Mouse (Mus musculus) small intestine, adult 2 months (tissue): Measurements from ENCODE around the gene Zbtb12. TPM values are rescaled to one million over a fixed set of nuclear protein-coding genes. Genes with fewer than 3 reads are reported as not detected.

Experiments used
- H3K27ac ChIP-seq: fragments of 200-500 bp; 2 replicates; pipeline ENCODE4 v1.5.1; 2012; ENCODE audit warnings: low read depth, low read length, control low read depth, inconsistent platforms; ENCODE audit not compliant: insufficient read depth
- H3K27me3 ChIP-seq: fragments of 200-500 bp; 2 replicates; pipeline ENCODE4 v1.6.1; 2012; ENCODE audit warnings: mild to moderate bottlenecking, moderate library complexity, low read length, inconsistent platforms; ENCODE audit not compliant: control insufficient read depth, insufficient read depth
- H3K36me3 ChIP-seq: fragments of 200-500 bp; 2 replicates; pipeline ENCODE4 v1.6.1; 2012; ENCODE audit warnings: mild to moderate bottlenecking, low read length, control low read depth, inconsistent platforms; ENCODE audit not compliant: control insufficient read depth, insufficient read depth
- H3K4me1 ChIP-seq: fragments of 200-500 bp; 2 replicates; pipeline ENCODE4 v1.6.1; 2012; ENCODE audit warnings: low read length, inconsistent platforms, mixed read lengths; ENCODE audit not compliant: control insufficient read depth, insufficient read depth, insufficient read length
- H3K4me3 ChIP-seq: fragments of 200-500 bp; 2 replicates; pipeline ENCODE4 v1.5.1; 2012; ENCODE audit warnings: low read depth, mild to moderate bottlenecking, control low read depth, inconsistent platforms, low read length, moderate library complexity
- CTCF ChIP-seq: fragments of 200-500 bp; IDR thresholded peaks from 2 replicates; pipeline ENCODE4 v1.5.1; 2012; ENCODE audit warnings: low read depth, mild to moderate bottlenecking, control low read depth, inconsistent platforms, low read length, moderate library complexity, mixed read lengths; ENCODE audit not compliant: insufficient replicate concordance, insufficient read length; ENCODE audit errors: extremely low read depth
- POLR2A ChIP-seq: fragments of 200-500 bp; IDR thresholded peaks from 2 replicates; pipeline ENCODE4 v1.6.1; 2012; ENCODE audit warnings: low read depth, mild to moderate bottlenecking, control low read depth, inconsistent platforms, low read length, moderate library complexity
- WGBS: fragments of 180-500 bp; shearing (Covaris S2); methylation state at CpG from one replicate; pipeline ENCODE4 v1.1.7; 2018; 5-methylcytosine and 5-hydroxymethylcytosine counted together
- polyA plus RNA-seq: library from polyadenylated mRNA; depleted of rRNA; stranded (reverse); fragments of >200 nt; gene quantifications from 2 replicates; pipeline ENCODE4 v1.2.3, GENCODE M21; 2012

Gene Zbtb12
- polyA plus RNA-seq, 1 experiment, result 6.8 TPM

GRCm38 (mm10) chr17:34874321-34874720, 5.0 kb upstream of the Zbtb12 start:
- no peak overlapping the region for H3K27ac ChIP-seq
- 85% methylated on average over 6 of the region's 6 CpGs for WGBS
- no peak for TF ChIP-seq CTCF
- TF ChIP-seq POLR2A, result no peak

GRCm38 (mm10) chr17:34881166-34881565, 1.9 kb downstream of the Zbtb12 start:
- Histone ChIP-seq H3K27me3 (no peaks in the 10 kb centered on the region), H3K27ac (no peak overlapping the region), H3K4me3 (peak overlapping the region; percentile 50), H3K36me3 (no peaks in the 10 kb centered on the region), H3K4me1 (peaks cover 10% of the 10 kb centered on the region)
- TF ChIP-seq POLR2A (no peak), CTCF (no peak)

More at GRCm38 (mm10) chr17:34874321-34874720, 5.0 kb upstream of the Zbtb12 start:
- Histone ChIP-seq H3K4me1 (0 out of 2 replicates have a peak, but pooled peaks cover 2% of the 10 kb centered on the region), H3K27me3 (no peaks in the 10 kb centered on the region), H3K4me3 (no peak overlapping the region), H3K36me3 (no peaks in the 10 kb centered on the region)

GRCm38 (mm10) chr17:34881683-34882310, 2.5 kb downstream of the Zbtb12 start, which contains the start of gene Gm20547:
Gene Gm20547, minus strand, starts transcription at chr17:34882042.
- H3K27me3 ChIP-seq, result no peaks in the 10 kb centered on the region
- H3K4me3 ChIP-seq, result peak within 1 kb of the TSS; percentile 50
- 6% methylated on average over 15 of the region's 15 CpGs for WGBS
- H3K27ac ChIP-seq, result no peak within 1 kb of the TSS
- H3K36me3 ChIP-seq, result no peaks in the 10 kb centered on the region
- H3K4me1 ChIP-seq, result peaks cover 10% of the 10 kb centered on the region
- TF ChIP-seq POLR2A, result no peak
- TF ChIP-seq CTCF, result no peak

GRCm38 (mm10) chr17:34883332-34883731, 4.0 kb downstream of the Zbtb12 start:
- WGBS, result 57% methylated on average over 3 of the region's 3 CpGs
- H3K27ac ChIP-seq, result no peak overlapping the region
- H3K36me3 ChIP-seq, result no peaks in the 10 kb centered on the region
- no peaks in the 10 kb centered on the region for H3K27me3 ChIP-seq
- TF ChIP-seq POLR2A, result no peak
- no peak for TF ChIP-seq CTCF
- no peak overlapping the region for H3K4me3 ChIP-seq
- H3K4me1 ChIP-seq, result peaks cover 10% of the 10 kb centered on the region

GRCm38 (mm10) chr17:34884704-34885103, 5.4 kb downstream of the Zbtb12 start:
- H3K27me3 ChIP-seq, result no peaks in the 10 kb centered on the region
- peaks cover 7% of the 10 kb centered on the region for H3K4me1 ChIP-seq
- TF ChIP-seq CTCF (no peak), POLR2A (no peak)
- H3K4me3 ChIP-seq, result no peak overlapping the region
- WGBS, result 92% methylated on average over 6 of the region's 6 CpGs
- H3K27ac ChIP-seq, result no peak overlapping the region
- H3K36me3 ChIP-seq, result no peaks in the 10 kb centered on the region

GRCm38 (mm10) chr17:34885615-34886014, 6.3 kb downstream of the Zbtb12 start:
- Histone ChIP-seq H3K36me3 (no peaks in the 10 kb centered on the region), H3K27ac (no peak overlapping the region), H3K4me3 (no peak overlapping the region), H3K27me3 (no peaks in the 10 kb centered on the region), H3K4me1 (peaks cover 4% of the 10 kb centered on the region; the same call in 1 of the 2 replicates)
- TF ChIP-seq POLR2A (no peak), CTCF (no peak)
- WGBS, result 89% methylated on average over 3 of the region's 3 CpGs

GRCm38 (mm10) chr17:34887942-34888341, 8.7 kb downstream of the Zbtb12 start:
- TF ChIP-seq CTCF (no peak), POLR2A (no peak)
- H3K4me3 ChIP-seq, result no peak overlapping the region
- H3K36me3 ChIP-seq, result no peaks in the 10 kb centered on the region
- no peaks in the 10 kb centered on the region for H3K27me3 ChIP-seq
- WGBS, result 86% methylated on average over 5 of the region's 5 CpGs
- H3K27ac ChIP-seq, result no peak overlapping the region
- H3K4me1 ChIP-seq, result peaks cover 1% of the 10 kb centered on the region; the same call in 1 of the 2 replicates
